Mouse (Mus musculus) layer of hippocampus, adult 2 months (tissue): ENCODE results near the gene H1f0. TPM values are rescaled to one million over a fixed set of nuclear protein-coding genes. Genes with fewer than 3 reads are reported as not detected.

ENCODE experiments used
- DNase-seq, 2 experiments: peaks; one replicate each; pipeline ENCODE4 v3.0.0; 2022; ENCODE audit warnings: low spot score in 2 of 2
- H3K27ac ChIP-seq: fragments of 200-600 bp; 2 replicates; pipeline ENCODE4 v1.8.1; 2022
- H3K4me3 ChIP-seq: fragments of 200-600 bp; 2 replicates; pipeline ENCODE4 v1.8.1; 2022; ENCODE audit warnings: mild to moderate bottlenecking
- CTCF ChIP-seq: fragments of 200-600 bp; conservative IDR thresholded peaks from 2 replicates; pipeline ENCODE4 v1.8.1; 2022; ENCODE audit warnings: antibody characterized with exemption, mild to moderate bottlenecking, moderate library complexity
- total RNA-seq, 2 experiments: library from RNA; stranded (reverse); gene quantifications; 2 replicates each; pipeline ENCODE4 v1.2.3; 2021

Gene H1f0
- total RNA-seq, 2 experiments from 2014 or later = 86.3 to 89.0 TPM

DNA sequence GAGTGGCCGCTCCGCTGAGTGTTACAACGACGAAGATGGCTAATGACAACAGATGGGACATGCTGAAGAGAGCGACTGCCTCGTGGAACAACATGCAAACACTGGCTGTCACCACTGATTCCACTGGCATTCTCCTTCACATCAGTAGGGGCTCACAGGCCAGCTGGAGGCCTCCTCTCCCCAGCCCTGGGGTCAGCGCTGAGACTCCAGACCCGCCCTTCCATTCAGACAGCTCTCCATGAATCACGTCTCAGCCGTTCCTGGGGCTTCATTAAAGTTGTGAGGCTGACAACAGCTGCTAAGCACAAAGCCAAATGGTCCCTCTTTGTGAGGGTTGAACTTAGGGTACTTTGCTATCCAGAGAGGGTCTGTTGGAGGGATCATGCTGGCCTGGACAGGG lies 16.7 kb upstream of the H1f0 start:
- H3K4me3 ChIP-seq = no peak overlapping the region
- no peak for DNase-seq
- no peak overlapping the region for H3K27ac ChIP-seq
- no peak for TF ChIP-seq CTCF

DNA sequence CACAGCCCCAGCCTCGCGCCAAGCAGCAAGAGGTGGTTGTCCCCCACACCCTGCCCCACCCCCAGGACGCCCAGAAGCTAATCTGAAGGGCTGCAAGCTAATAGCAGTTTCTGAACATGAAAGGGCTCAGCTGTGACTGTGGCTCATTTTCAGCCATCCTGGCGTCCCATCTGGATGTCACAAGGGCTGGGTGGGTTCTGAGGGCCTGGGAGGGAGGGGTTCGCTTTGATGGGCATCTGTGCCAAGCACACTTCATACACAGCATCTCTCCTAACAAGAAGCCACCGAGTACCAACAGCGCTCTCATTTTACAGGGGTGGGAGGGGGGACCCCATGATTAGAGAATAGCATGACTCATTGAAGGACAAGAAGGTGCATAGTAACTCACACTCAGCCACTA lies 14.9 kb upstream of the H1f0 start:
- no peak overlapping the region for H3K27ac ChIP-seq

DNA sequence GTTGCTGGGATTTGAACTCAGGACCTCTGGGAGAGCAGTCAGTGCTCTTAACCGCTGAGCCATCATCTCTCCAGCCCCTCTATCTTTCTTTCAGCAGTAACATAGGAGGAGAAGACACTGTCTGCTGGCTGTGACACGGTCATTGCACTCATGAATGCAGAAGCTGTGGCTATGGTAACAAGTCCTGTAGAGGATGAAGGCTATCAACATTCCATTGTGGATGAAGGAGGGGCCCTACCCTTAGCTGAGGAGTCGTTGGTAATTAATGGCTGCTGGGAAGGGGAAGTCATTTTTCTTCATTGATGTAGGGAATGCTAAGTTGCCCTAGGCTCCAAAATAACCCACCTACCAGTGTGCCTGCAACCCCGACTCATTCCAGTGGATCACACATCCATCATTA lies 10.1 kb upstream of the H1f0 start:
- DNase-seq = no peak
- no peak overlapping the region for H3K27ac ChIP-seq
- H3K4me3 ChIP-seq = no peak overlapping the region
- no peak for TF ChIP-seq CTCF

More for the DNA sequence above, 14.9 kb upstream of the H1f0 start:
- TF ChIP-seq CTCF = no peak
- H3K4me3 ChIP-seq = no peak overlapping the region
- DNase-seq = no peak

DNA sequence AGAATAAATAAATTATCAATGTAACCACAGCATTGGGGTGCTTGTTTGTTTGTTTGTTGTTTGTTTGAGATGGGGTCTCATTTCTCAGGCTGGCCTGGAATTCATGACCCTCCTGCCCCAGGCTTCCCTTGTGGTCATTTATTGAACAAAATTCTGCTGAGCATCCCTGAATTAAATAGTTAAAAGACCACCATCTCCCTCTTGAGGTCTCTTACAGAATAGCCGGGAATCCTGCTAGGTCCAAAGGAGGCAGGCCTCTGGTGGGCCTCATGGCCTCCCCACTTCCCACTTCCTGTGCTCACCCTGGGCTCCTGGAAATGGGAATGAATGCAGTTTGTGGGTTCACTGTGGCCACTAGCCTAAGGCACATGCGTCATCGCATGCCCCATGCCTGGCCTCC lies 9.4 kb upstream of the H1f0 start:
- TF ChIP-seq CTCF = peak; percentile 50
- H3K27ac ChIP-seq = no peak overlapping the region
- H3K4me3 ChIP-seq = no peak overlapping the region
- DNase-seq = no peak

DNA sequence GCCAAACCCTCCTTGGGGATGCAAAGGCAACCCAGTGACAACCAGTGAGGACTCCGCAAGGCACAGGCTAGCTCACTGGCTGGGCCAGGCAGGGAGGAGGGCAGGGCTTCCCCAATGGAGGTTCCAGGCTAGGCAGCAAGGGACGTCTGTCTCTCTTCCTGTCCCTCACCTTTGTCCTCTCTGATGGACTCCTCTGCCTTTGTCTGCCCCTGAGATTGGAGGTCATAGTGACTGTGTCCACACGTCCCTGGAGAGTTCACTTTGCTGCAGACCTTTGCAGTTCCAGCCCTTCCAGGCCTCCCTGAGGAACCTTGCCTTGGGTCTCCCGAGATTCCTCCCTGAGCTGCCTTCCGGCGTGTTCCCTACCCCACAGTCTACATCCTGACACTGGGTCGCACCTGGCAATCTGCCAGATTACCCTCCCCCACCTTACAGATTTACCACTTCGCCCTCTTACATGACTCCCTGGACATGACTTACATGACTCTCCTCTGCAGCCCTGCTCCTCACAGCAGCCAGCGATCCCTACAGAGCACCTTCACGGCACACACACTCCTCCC lies 5.5 kb upstream of the H1f0 start:
- Histone ChIP-seq H3K4me3 (no peak overlapping the region), H3K27ac (no peak overlapping the region)
- TF ChIP-seq CTCF = no peak
- DNase-seq = no peak

DNA sequence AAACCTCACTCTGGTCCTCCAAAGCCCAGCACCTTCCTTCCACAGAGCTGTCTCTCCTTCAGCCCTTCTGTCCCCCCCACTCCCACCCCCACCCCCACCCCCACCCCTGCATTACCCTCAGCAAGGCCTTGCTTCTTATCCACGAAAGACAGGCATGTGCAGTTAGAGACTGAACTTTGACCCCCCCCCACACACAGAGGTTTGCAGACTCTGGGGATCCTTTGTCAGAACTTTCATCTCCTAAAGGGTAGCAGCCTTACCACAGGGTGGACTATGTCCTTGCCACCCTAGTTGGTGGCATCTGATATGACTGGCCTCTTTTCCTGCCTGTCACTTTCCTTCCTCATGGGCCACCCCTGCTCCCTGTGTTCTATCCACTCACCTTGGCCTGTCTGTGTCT lies 4.9 kb upstream of the H1f0 start:
- TF ChIP-seq CTCF = no peak

DNA sequence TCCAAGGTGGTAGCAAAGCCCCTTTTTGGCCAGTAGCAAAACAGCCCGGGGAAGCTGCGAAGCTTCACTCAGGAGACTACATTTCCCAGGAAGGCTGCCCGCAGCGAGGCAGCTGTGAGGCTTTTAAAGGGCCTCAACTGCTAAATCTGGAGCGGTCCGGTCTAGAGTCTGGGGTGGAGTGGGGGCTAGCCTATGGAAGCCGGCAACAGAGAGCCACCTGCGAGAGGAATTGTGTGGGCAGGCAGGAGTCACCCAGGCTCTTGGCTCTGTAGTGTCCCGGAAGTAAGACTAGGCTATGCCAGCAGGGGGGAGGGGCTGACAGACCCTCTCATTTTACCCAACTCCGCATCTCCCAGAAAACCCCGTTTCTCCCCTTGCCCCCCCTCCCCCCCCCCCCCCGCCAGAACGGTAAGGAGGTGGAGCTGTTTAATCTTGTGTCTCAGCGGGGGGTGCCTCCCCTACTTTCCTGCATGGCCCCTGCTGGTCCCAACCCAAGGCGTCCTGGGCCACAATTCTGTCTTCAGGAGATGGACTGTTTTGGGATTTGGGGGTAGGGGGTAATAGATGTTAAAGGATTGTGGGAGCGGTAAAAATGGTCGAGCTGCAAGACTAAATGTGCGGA lies 2.5 kb upstream of the H1f0 start:
- peak overlapping the region; percentile 55; the same call in 1 of the 2 replicates for H3K27ac ChIP-seq
- no peak for TF ChIP-seq CTCF
- peak overlapping the region; percentile 42 for H3K4me3 ChIP-seq
- no peak for DNase-seq

More for the DNA sequence above, 4.9 kb upstream of the H1f0 start:
- Histone ChIP-seq H3K27ac (no peak overlapping the region), H3K4me3 (no peak overlapping the region)
- no peak for DNase-seq

DNA sequence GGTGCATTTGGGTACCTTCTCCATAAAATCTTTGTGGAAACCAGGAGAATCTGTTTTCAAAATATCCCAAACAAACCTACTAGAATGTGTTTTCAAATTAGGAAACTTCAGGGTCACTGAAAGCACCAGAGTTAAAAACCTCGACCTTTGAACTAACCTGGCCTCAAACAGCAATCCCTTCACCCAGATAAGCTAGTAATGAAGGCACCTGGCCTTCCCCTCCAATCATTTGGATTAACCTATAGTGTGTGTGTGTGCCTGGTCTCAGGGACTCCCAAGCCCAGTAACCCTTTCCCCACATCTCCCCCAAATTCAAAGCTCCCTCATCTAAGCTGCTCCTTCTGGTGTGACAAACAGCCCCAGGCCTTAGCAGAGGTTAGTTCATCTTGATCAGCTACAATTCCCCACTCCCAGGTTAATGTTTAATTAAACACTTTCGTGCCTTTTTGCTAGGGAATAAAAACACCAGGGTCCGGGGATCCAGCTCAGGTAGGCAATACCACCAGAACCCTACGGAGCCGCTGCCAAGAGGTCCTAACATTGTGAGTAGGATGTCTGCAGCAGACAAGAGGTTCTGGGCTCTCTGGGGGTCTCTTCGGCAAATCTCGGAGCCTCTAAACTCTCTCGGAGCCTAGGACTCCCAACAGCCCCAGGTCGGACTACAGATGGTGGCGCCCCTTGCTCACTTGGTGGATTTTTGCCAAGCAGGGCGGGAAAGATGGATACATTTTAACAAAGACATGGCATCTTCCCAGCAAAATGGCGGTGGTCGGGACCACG lies 1.5 kb upstream of the H1f0 start:
- Histone ChIP-seq H3K27ac (peak overlapping the region; percentile 99; the same call in 1 of the 2 replicates), H3K4me3 (no peak overlapping the region)
- TF ChIP-seq CTCF = no peak
- DNase-seq = no peak

DNA sequence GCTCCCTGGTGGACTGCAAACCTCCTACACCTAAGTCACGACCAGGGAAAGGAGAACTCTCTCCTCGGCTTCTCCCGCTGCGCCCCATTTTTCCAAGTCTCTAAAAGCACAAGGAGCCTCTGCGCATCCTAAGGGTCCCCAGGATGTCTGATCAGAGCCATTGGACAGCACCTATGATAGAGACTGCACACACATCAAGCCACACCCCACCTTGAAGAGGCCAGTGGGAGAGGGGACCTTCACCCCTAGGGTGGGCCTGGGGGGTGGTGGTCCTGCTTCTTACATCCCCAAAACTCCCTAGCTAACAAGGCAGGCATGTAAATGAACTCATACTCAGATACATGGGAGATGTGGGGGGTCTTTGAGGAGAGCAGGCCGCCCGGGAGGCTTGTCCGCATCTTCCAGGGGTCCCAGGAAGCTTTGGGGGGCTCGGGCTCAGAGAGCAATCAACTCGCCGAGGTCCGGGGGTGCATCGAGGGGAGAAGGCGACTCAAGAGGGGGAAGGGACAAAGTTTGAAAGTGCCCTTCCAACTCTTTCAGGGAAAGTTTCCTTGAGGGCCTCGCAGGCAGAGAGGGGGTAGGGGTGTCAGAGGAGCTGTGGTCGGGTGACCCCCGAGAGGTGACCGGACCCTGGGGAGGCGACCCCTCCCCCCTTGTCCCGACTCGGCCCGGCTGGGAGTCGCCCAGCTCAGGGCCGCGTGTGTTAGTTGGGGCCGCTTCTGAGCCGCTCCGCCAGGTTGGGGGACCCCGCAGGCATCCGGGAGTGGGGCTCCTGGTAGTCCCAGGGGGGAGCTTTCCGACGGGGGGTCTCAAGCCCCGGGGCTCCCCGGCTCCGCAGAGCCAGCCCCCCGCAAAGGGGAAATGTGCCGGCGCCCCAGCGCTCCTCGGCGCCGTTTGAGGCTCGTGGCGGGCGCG lies 702 bp upstream of the H1f0 start:
- no peak for DNase-seq
- TF ChIP-seq CTCF = no peak
- H3K27ac ChIP-seq = peak overlapping the region; percentile 99
- peak overlapping the region; percentile 78 for H3K4me3 ChIP-seq

DNA sequence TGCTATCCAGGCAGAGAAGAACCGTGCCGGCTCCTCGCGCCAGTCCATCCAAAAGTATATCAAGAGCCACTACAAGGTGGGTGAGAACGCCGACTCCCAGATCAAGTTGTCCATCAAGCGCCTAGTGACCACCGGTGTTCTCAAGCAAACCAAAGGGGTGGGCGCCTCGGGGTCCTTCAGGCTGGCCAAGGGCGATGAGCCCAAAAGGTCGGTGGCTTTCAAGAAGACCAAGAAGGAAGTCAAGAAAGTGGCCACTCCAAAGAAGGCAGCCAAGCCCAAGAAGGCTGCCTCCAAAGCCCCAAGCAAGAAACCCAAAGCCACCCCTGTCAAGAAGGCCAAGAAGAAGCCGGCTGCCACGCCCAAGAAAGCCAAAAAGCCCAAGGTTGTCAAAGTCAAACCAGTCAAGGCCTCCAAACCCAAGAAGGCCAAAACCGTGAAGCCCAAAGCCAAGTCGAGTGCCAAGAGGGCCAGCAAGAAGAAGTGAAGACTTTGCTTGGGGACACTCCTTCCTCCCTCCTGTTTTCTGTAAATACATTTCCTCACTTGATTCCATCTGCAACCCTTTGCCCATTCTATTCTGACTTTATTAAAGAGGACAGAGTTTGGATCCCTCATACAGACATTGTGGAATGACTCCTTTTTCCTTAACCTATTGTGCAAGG lies 704 bp downstream of the H1f0 start:
- Histone ChIP-seq H3K27ac (peak overlapping the region; percentile 99), H3K4me3 (peak overlapping the region; percentile 78)
- no peak for TF ChIP-seq CTCF
- no peak for DNase-seq

DNA sequence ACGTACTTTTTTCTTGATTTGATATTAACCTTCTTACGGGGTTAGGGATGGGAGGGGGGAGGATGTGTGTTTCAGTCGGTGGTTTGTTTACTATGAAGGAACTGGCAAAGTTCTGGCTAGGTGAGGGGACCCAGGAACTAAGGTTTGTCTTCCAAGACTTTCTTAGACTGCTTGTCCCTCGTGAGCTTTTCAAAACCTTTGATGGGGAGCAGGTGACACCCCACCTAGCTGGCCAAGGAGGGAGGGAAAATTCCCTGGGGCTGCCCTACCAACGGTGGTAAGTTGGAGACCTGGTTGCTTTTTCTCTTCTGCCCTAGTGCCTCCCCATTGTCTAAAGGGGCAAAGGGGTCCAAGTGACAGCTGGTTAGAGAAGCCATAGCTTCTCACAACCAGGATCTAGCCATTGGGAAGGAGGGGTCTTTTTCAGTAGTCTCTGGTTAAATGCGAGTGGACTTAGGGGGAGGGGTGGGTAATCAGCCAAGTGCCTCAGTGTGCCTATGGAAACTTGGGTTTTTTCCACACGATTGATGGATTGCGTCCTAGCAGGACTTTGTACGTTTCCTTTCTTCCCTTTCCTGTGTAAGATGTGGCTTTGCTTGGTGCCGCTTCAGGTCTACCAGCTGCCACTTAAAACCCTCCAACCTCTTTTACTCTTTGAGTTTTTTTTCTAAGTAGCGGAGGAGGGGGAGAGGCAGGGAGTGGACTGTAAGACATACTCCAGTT lies 1.4 kb downstream of the H1f0 start:
- DNase-seq = no peak
- Histone ChIP-seq H3K27ac (peak overlapping the region; percentile 99), H3K4me3 (peak overlapping the region; percentile 78)
- TF ChIP-seq CTCF = no peak
